Mouse (Mus musculus): Measurements from ENCODE around the gene Zfp462.

DNA sequence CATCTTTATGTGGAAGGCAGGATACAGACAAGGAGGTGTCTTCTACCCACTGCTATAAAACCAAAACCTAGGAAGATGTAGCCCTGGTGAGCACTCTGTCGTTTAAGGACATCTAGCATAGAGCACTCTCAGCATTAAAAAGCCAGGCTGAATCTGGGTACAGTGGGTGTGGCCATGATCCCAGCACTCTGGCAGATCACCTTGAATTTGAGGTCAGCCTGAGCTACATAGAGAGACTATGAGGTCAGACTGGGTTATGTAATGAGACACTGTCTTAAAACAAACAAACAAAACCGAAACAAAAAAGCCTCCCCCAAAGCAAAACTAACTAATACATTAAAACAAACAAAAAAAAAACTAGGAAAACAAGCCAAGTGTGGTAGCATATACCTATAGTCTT is 176.3 kb downstream of the Zfp462 start:
- TF ChIP-seq POLR2A (IDR thresholded peaks at IDR 0.05; ENCODE audit: borderline replicate concordance, low read depth, low read length) (no peak), CTCF (IDR thresholded peaks at IDR 0.05; ENCODE audit: low read depth, low read length) (no peak)

Data from bone marrow macrophage, adult 2 months (primary cell).